Mouse (Mus musculus) erythroblast, adult 5-6 weeks (primary cell): ENCODE measurements around the gene Crbn. TPM values are rescaled to one million over a fixed set of nuclear protein-coding genes. Genes with fewer than 3 reads are reported as not detected.

Source experiments
- ATAC-seq: replicated peaks from 2 replicates; pipeline ENCODE4 v1.8.0; 2016; ENCODE audit warnings: moderate number of reproducible peaks, mild to moderate bottlenecking, moderate TSS enrichment, inconsistent platforms; ENCODE audit not compliant: poor library complexity, low FRiP score, severe bottlenecking
- total RNA-seq, 2 experiments: library from RNA; stranded (forward) in 1 of 2; stranded (reverse) in 1 of 2; fragments of 150-400 nt in 1 of 2; fragments of 200-764, 138-1000 nt in 1 of 2; gene quantifications; 2 replicates each; pipeline versions ENCODE4 v1.2.3 to v1.2.4; 2015 to 2017; ENCODE audit warnings: low replicate concordance in 2 of 2

The Crbn gene
- total RNA-seq, 2 experiments from 2014 or later, result 15.0 to 30.3 TPM

- ATAC-seq, result peak; percentile 100
Observed at GRCm38 (mm10) chr6:106768640-106769289, 31.1 kb downstream of the Crbn start, which contains the start of gene Trnt1. TSS of gene Trnt1 (plus strand) at chr6:106769120.

- ATAC-seq, result no peak
Observed at GRCm38 (mm10) chr6:106766774-106767173, 33.1 kb downstream of the Crbn start.

DNA sequence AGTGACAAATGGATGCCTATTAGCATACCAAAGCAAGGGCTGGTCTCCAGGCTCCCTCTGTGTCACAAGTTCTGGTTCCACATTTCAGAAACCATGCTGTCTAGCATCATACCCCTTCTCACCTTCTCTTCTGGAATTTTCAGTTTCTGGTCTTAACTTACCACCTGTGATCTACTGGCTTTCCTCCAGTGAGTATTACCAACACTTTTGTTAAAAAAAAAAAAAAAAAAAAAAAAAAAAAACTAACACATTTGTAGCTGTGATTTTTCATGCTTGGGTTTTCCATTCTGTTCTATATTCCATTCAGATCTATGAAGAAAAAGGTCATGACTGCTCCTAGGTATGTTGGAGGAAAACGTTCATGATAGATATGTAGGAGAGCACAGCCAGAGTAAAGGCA lies 34.0 kb downstream of the Crbn start:
- no peak for ATAC-seq

DNA sequence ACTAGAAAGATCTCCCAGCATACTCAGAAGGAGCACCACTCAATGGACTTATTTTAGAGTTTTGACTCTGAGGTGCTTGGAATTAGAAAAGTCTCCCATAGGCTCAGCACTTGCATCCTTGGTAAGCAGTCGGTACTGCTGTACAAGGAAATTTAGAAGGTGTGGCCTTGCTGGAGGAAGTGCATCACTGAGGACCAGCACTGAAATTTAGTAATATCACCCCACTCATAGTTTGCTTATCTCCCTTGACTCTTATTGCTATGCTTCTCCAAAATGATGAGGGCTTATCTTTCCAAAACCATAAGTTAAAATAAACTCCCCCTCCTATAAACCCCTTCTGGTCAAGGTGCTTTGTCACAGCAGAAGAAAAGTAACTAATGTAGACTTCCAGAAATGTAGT lies 38.4 kb downstream of the Crbn start:
- ATAC-seq, result no peak

GRCm38 (mm10) chr6:106760473-106761218 lies 39.2 kb downstream of the Crbn start:
- ATAC-seq, result no peak

GRCm38 (mm10) chr6:106758299-106758698 lies 41.6 kb downstream of the Crbn start:
- no peak for ATAC-seq

DNA sequence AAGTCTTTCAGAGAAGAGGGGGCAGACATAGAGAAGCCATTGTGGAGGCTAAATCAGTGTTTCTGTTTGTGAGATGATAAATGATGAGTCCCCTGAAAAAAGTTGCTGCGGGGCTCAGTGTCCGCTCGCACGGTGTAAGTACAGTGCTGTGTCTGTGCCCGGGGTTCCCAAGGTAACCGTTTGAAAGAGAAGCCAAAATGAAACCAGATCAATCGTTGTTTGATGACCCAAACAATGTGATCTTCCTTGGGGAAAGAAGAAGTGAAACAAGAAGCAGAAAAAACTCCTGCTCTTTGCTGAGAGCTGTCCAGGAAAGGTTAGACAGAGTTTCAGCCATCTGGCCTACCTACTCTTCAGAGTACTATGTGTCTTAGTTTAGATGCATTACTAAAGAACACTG lies 49.6 kb downstream of the Crbn start:
- no peak for ATAC-seq

DNA sequence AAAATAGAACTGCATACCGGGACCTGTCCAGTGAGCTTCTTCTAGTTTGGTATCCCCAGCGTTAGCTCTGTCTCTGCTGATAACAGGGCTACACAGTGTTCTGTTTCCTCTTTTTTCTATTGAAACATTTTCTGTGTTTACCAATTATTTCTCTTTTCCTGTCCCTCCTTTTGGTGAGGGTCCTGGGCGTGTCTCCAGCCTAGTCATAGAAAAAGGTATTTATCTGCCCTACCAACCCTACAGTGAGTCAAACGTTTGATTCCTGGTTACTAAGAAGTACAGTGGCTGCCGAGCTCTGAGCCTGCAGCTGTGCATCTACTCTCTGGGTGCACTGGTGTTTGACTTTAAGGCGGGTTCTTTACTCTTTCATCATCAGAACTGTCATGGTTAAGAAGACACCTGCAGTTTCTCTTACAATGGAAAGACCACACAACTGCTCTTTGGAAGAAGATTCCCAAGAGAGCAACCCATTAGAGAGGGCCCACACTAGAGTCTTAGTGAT lies 50.9 kb downstream of the Crbn start, which contains the start of gene Il5ra:
Gene Il5ra (minus strand): TSS at position 151 of the 502 bp plus-strand sequence.
- ATAC-seq, result no peak

DNA sequence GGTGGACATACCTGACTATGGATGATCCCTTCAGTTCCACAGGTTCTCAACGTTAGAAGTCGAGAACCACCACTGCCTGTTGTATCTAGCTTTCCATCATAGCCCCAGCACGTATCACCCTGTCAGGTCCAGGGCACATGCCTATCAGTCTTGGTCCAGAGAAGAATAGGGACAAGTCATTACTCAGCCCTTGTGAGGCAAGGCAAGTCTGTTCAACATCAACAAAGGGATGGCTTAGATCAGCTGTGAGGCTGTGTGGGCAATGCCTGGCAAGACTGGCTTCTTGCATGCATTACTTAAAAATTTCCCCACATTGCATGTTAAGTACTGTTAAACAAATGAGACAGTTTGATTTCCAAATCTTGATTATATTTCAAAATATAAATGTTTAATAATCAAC lies 52.1 kb downstream of the Crbn start:
- no peak for ATAC-seq

GRCm38 (mm10) chr6:106747251-106747650 lies 52.6 kb downstream of the Crbn start:
- ATAC-seq, result no peak

GRCm38 (mm10) chr6:106745673-106746394 lies 54.0 kb downstream of the Crbn start:
- ATAC-seq, result no peak

- ATAC-seq, result no peak
Observed at GRCm38 (mm10) chr6:106743556-106744233, 56.2 kb downstream of the Crbn start.

GRCm38 (mm10) chr6:106740244-106740825 lies 59.5 kb downstream of the Crbn start:
- no peak for ATAC-seq

- ATAC-seq, result no peak
Observed at GRCm38 (mm10) chr6:106738229-106738628, 61.6 kb downstream of the Crbn start.

GRCm38 (mm10) chr6:106732563-106732962 lies 67.3 kb downstream of the Crbn start:
- ATAC-seq, result no peak

Other genes with a start within 250 kb of the Crbn start
- gene Il5ra, start 51.0 kb downstream of the Crbn start, total RNA-seq (2015; ENCODE audit: low replicate concordance), result 1.7 and 5.9 TPM in 2 replicates
- gene Il5ra, start 51.0 kb downstream of the Crbn start, total RNA-seq (2017; ENCODE audit: low replicate concordance), result 0.68 and 0.70 TPM in 2 replicates
- gene Trnt1, start 31.0 kb downstream of the Crbn start, total RNA-seq (2015; ENCODE audit: low replicate concordance), result 11.3 and 13.8 TPM in 2 replicates
- gene Trnt1, start 31.0 kb downstream of the Crbn start, total RNA-seq (2017; ENCODE audit: low replicate concordance), result 30.8 and 38.8 TPM in 2 replicates